Mouse (Mus musculus) ovary, postnatal 14 days (tissue): ENCODE measurements around the gene Tspear.
A peak's percentile ranks its signal among the peaks of the same experiment; 100 is the strongest.
"Not testable (repeated sequence)": the region's sequence is repeated elsewhere in the genome, so short reads cannot be mapped to it uniquely, and the experiment has no call there.

Source experiments
- DNase-seq: peaks from one replicate; pipeline ENCODE4 v3.0.0; 2022; ENCODE audit warnings: low spot score

Gene Tspear

DNA sequence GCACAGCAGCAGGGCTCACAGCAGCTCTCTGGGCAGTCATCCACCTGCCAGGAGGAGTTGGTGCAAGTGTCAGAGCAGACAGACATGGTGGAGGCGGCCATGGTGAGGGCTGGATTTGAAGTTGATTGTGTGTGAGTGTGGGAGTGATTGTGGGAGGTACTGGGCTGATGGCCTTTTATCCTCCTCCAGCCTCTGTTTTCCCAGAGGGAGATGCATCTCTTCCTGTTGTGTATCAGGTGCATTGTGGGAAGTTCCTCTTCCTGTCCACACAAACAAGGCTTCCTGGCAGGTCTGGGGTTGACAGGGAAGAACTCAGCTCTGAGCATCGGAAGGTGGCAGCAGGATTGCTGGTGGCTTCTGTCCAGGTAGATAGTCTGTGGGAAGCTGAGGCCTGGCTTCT lies 108.6 kb downstream of the Tspear start, which contains the start of gene Gm9639:
Gm9639 (minus strand) TSS at position 101 of the 400 bp plus-strand sequence.
- no peak for DNase-seq

DNA sequence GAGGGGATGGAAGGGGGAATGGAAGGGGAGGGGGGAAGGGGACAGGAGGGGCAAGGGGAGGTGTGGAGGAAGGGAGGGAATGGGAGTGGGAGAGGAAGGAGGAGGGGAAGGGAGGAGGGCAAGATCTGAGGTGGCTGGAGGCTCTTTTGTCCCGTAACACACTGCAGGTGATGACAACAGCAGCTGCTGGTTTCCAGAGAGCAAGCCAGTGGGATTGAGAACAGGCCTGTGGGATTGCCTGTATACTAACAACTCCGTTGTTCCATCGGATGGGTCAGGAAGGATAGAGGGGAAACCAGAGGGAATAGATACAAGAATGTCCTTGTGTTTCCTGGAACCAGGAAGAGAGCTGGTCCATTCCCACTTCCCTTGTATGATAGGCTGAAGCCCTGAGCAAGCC lies 111.3 kb downstream of the Tspear start:
- DNase-seq = no peak

DNA sequence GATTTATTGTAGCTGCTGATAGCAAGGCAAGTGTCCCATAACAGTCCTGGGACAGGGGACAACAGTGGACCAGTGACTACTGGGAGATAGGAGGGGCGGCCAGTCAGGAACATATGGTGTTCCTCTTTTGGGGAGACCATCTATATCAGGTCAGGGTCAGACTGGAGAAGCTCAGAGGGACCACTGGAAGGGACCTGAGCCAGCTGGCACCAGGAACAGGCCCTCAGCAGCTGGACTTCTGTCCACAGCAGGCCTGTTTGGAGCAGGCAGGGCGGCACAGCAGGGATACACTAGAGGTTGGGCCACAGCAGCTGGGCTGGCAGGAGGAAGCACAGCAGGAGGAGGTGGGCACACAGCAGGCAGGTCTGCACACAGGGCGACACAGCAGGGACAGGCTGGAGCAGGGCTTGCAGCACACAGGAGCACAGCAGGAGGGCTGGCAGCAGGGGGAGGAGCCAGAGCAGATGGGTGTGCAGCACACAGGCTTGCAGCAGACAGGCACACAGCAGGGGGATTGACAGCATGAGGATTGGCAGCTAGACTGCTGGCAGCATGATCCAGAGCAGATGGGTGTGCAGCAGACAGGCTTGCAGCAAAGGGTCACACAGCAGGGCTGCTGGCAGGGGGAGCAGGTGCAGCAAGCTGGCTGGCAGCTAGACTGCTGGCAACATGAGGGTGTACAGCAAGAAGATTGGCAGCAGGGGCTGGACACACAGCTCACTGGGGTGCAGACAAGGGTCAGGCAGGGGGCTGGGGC lies 112.0 kb downstream of the Tspear start:
- DNase-seq = not testable (repeated sequence)

- DNase-seq = no peak
These were observed 112.6 kb downstream of the Tspear start, which contains the start of gene Gm19668 for GRCm38 (mm10) chr10:77798921-77799508. TSS of gene Gm19668 (minus strand) at chr10:77799133.

GRCm38 (mm10) chr10:77804095-77804494 lies 117.7 kb downstream of the Tspear start:
- no peak for DNase-seq

DNA sequence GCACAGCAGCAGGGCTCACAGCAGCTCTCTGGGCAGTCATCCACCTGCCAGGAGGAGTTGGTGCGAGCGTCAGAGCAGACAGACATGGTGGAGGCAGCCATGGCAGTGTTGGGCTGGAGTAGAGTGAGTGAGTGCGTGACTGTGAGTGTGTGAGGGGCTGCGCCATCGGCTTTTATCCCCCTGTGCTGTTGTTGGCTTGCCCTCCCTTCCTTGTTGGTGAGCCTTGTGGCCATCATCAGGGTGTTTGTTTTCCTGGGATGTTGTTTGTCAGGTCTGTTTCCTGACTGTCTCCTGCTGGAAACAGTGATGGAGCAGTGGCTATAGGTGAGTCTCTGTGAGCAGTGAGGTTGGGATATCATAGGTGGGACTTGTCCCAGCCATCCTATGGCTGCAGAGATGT lies 125.4 kb downstream of the Tspear start, which contains the start of gene Gm9507:
Gm9507 (minus strand) TSS at position 101 of the 400 bp plus-strand sequence.
- no peak for DNase-seq

GRCm38 (mm10) chr10:77814382-77814781 lies 128.0 kb downstream of the Tspear start, which contains the start of gene Gm2696:
TSS of gene Gm2696 (plus strand) at chr10:77814682.
- DNase-seq = no peak

DNA sequence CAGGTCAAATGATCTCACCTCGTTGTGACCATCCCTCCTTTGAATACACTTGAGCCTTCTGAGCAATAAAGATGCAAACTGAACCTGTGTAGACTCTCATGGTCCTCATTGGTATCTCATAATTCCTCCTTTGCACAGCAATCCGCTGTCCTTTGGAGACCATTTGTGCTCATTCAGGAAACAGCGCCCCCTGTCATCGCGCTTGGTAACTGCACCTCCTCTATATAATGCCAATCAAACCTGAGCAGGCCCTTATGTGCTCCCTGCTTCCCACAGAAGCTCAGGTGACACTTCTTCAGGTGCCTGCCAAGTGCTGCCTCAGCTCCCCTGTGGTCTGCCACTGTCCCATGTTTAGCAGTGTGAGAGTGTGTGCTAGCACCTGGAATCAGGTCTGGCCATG lies 129.1 kb downstream of the Tspear start:
- no peak for DNase-seq

DNA sequence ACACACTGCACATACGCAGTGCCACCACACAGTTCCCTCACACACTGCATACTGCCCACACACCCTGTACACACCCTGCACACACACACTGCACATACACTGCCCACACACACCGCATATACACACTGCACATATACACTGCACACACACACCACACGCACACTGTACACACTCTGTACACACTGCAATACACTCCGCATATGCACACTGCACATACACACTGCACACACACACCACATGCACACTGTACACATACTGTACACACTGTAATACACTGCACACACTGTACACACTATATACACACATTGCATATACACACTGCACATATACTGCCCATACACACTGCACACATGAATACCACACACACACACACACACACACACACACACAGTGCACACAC lies 132.2 kb downstream of the Tspear start:
- DNase-seq = no peak

DNA sequence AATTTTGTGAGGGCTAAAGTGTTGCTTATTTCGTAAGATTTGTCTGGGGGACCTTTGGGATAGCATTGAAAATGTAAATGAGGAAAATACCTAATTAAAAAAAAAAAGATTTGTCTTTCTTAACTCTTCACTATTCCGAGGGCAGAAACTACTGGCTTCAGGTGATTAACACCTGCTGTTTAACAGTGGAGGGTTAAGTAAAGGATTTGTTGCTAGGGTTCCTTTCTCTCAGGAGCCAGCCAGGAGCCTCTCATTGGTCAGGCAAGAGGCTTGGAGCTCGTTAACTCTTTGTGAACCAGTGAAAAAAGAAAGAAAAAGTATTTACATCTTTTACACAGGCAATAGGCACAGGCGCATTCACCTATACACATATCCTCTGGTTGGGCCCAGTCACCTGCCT lies 132.8 kb downstream of the Tspear start:
- DNase-seq = no peak

DNA sequence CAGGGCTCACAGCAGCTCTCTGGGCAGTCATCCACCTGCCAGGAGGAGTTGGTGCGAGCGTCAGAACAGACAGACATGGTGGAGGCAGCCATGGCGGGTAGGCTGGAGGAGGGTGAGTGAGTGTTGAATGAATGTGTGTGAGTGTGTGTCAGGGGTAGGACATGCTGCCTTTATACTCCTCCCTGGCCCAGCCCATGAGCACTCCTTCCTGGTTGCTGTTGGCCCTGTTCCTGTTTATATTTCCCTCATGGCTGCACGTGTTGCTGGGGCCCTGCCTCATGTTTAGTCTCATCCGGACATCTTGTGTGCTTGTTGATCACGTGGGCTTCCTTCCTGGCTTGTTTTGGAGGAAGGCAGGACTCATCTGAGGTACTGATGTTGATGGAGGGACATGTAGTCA lies 140.6 kb downstream of the Tspear start, which contains the start of gene Krtap10-4:
Krtap10-4 (minus strand) TSS at position 145 of the 400 bp plus-strand sequence.
- DNase-seq = no peak

GRCm38 (mm10) chr10:77835647-77836046 lies 149.3 kb downstream of the Tspear start, which contains the start of gene Krtap10-10:
TSS of gene Krtap10-10 (plus strand) at chr10:77835947.
- DNase-seq = no peak

GRCm38 (mm10) chr10:77839006-77839405 lies 152.6 kb downstream of the Tspear start:
- DNase-seq = no peak

GRCm38 (mm10) chr10:77846503-77846902 lies 160.1 kb downstream of the Tspear start, which contains the start of gene Gm36176:
TSS of gene Gm36176 (plus strand) at chr10:77846803.
- no peak for DNase-seq

GRCm38 (mm10) chr10:77846961-77847360 lies 160.6 kb downstream of the Tspear start:
- no peak for DNase-seq

DNA sequence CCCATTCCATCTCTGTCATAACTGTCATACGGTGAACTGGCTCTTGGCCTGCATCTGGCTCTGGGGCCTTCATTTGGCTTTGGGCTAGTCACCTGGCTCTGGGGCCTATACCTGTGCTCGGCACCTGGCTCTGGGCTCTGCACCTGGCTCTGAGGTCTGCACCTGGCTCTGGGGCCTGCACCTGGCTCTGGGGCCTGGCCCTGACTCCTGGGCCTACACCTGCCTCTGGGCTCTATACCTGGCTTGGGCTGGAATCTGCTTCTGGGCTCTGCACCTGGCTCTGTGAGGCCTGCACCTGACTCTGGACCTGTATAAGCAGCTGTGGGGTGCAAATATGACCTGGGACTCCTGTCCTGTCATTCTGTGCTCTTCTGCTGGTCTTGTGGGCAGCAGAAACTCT lies 161.2 kb downstream of the Tspear start:
- DNase-seq = no peak

DNA sequence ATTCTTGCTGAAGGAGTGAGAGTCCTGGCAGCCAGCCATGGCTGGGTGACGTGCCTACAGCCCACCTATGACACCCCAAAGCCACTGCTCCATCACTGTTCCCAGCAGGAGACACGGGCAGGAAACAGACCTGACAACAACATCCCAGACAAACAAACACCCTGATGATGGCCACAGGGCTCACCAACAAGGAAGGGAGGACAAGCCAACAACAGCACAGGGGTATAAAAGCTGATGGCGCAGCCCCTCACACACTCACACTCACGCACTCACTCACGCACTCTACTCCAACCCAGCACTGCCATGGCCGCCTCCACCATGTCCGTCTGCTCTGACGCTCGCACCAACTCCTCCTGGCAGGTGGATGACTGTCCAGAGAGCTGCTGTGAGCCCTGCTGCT lies 166.2 kb downstream of the Tspear start, which contains the start of gene Gm10318:
Gm10318 (plus strand) TSS at position 301 of the 400 bp plus-strand sequence.
- DNase-seq = no peak

- no peak for DNase-seq
These were observed 175.3 kb downstream of the Tspear start, which contains the start of gene Gm3285 for GRCm38 (mm10) chr10:77861675-77862074. TSS of gene Gm3285 (plus strand) at chr10:77861975.

- DNase-seq = peak; percentile 24
These were observed 177.8 kb downstream of the Tspear start for GRCm38 (mm10) chr10:77864067-77864761.

DNA sequence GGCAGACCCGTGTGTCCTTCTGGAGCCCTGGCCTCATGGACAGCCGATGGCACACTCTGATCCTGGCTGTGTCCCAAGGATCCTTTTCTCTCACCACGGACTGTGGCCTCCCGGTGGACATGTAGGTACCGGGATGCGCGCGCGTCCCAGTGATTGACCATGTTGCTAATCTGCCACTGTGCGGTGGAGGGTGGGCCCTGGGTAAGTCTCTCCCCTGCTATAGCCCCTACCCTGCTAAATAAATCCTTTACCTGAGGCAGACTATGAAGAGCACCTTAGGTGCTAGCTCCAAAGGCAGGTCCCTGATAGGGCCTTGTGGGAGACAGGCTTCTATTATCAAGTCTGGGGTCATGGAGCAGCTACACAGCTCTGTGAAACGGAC lies 178.4 kb downstream of the Tspear start:
- DNase-seq = no peak

DNA sequence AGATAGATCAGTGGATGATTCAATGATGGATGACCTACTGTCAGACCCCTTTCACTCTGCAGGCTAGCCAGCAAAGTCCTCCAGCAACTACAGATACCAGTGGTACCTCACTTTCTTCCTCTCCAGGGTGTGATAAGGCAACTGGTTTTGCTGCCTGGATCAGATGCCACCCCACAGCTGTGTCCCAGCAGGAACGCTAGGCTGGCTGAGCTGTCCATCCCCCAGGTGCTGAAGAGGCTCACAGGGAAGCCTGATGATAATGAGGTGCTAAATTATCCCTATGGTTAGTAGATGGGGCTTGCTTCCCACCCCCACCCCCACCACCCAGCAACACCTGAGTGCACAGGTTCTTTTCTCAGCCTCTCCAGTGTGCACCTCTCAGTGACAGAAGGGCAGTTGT lies 181.2 kb downstream of the Tspear start:
- DNase-seq = no peak

DNA sequence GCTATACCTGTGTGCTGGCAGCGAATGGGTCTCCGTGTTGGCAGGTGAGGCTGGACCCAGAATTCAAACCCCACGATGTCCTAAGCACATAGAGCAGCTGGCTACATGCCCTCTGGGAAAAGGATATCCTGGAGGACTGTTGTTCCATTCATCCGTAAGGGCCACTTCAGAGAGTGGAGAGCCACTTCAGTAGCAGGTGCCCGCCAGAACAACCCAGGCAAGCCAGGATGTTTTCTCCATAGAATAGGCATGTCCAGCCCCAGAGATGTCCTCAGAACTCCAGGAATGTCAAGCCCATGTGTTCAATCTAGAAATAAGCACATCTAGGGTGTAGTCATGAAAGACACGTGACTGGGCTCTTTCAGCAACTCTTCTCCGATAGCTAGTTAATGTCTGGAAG lies 183.3 kb downstream of the Tspear start:
- no peak for DNase-seq
